Mouse (Mus musculus) liver, embryonic 14.5 days (tissue): Measurements from ENCODE around the gene Nr3c2.

Source experiments
- CTCF ChIP-seq: IDR thresholded peaks from 2 replicates; pipeline ENCODE4 v1.5.1; 2016; ENCODE audit warnings: antibody characterized with exemption, low read depth, control low read depth
- EP300 ChIP-seq: IDR thresholded peaks from 2 replicates; pipeline ENCODE4 v1.6.1; 2016; ENCODE audit warnings: antibody characterized with exemption, low read depth

DNA sequence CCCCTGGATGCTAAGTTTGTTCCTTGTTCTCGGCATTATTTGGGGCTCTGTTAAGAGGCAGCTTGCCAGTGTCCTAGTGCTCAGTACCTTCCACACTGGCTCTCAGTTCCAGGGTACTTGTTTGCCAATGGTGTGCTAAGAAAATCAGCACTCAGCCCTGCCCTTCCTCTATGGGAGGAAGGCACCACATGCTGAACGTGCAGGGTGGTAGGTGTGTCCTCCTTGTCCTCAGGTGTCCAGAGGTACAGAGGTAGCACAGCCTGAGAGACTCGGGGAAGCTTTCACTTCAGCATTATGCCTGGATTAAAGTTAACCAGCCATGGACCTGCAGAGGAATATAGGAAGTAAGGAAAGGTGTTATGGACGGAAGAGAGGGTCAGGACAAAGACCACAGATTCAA, 99.0 kb downstream of the Nr3c2 start:
- TF ChIP-seq CTCF (no peak), EP300 (no peak)
